Mouse (Mus musculus) ES-E14 (cell line): ENCODE results near the gene Reg4.

Experiments
- CHD2 ChIP-seq: IDR thresholded peaks from 2 replicates; pipeline ENCODE4 v1.6.1; 2014; ENCODE audit warnings: mild to moderate bottlenecking, low read depth, low read length, inconsistent platforms
- HCFC1 ChIP-seq: IDR thresholded peaks from 2 replicates; pipeline ENCODE4 v1.6.1; 2012; ENCODE audit warnings: low read length, inconsistent platforms, borderline replicate concordance; ENCODE audit not compliant: insufficient read depth
- MAFK ChIP-seq: IDR thresholded peaks from 2 replicates; pipeline ENCODE4 v1.6.1; 2014; ENCODE audit warnings: mild to moderate bottlenecking, low read depth, low read length, inconsistent platforms; ENCODE audit not compliant: insufficient read depth
- ZNF384 ChIP-seq: IDR thresholded peaks from 2 replicates; pipeline ENCODE4 v1.6.1; 2012; ENCODE audit warnings: low read depth, low read length, inconsistent platforms

GRCm38 (mm10) chr3:98246985-98247751 lies 25.2 kb downstream of the Reg4 start:
- TF ChIP-seq ZNF384 = no peak
- TF ChIP-seq CHD2 = no peak
- TF ChIP-seq MAFK = no peak
- TF ChIP-seq HCFC1 = no peak
